Mouse (Mus musculus) cerebellum, adult 11 months (tissue): Measurements from ENCODE around the gene Ttll3.

ENCODE experiments used
- DNase-seq: peaks from one replicate; pipeline ENCODE4 v3.0.0; 2022

Gene Ttll3

DNA sequence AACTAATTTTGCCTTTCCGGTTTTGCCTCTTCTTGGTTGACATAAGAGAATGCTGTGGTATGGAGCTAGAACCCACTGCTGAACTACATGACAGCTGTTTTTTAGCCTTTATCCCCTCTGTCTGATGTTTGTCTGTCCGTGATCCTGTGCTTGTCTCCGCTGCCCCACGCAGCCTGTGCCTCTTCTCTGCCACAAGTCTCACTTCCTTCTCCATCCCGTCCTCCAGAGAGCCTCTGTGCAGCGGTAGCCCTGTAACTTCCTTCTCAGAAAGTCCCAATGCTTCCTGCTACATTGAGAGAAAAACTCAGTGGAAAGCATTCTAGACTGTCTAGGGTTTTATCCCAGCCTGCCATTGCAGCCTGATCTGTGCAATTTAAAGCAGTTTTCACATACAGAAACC, 9.8 kb upstream of the Ttll3 start:
- no peak for DNase-seq

DNA sequence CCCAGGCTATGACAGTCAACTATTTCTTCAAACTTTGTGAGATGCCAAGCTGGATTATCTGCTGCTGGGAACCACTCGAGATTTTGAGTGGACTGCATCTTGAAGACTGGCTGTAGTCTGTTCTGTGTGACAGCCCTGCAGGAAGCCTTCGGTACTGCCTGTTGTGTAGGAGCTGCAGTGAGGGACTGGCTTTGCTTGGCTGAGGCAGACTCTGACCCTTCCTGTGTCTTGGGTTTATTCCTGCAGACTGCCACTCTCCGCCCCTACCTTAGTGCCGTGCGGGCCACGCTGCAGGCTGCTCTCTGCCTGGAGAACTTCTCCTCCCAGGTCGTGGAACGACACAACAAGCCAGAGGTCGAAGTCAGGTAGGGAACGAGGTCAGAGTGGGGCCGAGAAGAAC, 8.6 kb upstream of the Ttll3 start:
- no peak for DNase-seq

DNA sequence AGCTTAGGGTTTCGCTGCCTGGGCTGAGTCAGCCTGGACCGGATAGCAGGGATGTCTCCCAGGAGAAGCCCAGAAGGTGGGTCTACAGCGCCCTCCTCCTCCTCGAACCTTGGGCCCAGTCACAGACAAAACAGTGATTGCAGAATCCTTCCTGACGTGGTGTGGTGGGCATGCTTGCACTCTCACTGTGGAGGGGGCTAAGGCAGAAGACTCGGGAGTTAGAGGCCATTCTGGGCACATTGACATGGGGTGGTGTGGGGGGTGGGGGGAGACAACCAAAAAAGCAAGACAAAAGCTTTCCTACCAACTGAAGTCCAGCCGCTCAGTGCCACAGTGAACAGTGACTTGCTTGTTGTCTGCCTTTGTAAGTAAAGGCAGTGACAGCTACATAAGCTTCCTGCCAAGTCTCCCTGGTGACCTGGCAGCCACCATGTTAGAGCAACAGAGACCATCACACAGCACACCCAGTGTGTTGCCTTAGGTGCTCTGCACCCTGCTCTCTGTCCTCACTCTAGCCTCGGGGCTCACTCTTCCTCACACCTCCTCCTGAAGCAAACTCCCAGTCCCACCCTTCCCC, 4.6 kb upstream of the Ttll3 start:
- no peak for DNase-seq

DNA sequence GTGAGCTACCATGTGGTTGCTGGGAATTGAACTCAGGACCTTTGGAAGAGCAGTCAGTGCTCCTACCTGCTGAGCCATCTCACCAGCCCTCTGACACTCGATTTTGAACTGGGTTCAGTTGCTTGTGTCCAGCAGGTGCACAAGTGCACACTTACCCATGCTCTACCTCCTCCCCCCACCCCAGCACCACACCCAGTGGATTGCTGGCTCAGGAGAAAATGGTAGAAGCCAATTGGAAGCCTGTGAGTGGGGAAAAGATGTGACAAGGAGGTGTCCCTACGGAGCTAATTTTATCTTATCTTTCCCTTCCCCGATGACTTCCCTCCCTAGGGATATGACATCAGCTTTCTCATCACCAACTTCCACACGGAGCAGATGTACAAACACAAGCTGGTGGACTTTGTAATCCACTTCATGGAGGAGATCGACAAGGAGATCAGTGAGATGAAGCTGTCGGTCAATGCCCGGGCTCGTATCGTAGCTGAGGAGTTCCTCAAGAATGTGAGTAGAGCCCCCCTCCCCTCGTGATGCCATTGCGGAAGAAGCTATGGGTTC, 3.8 kb upstream of the Ttll3 start:
- DNase-seq, result no peak

DNA sequence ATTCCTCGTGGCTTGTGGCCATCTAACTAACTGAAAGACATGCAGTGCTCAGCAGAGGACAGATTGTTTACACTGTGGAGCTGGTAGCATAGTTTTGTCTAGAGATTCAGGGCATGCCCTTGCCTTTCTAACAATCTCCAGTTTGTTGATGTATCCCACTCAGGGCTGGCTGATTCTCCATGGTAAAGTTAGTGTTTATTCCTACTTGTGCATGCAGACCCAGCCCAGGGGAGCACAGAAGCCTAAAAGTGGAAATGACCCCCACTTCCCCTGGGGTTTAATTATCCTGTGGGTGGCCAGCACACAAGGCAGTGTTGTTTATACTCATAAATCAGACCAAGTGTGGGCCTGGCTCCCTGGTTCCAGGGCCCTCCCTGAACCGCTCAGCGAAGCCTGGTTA, 3.0 kb upstream of the Ttll3 start:
- DNase-seq, result no peak

DNA sequence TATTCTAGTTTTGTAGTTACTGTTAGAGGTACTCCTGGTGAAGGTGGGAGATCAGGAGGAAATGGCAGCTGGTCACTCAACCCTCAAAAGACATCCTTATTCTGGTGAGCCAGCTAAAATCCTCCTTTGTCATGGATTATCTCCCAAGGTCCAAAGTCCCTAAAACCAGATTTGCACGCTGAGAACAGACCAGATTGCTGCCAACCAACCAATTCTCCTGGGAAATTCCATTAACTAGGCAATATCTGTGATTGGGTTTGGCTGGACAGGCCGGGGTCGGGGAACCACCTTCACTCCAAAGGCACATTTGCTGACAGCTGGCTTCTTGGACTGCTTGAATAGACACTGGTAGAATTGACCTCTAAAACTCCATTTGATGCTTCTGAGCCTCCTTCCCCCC, 1.7 kb downstream of the Ttll3 start:
- no peak for DNase-seq

DNA sequence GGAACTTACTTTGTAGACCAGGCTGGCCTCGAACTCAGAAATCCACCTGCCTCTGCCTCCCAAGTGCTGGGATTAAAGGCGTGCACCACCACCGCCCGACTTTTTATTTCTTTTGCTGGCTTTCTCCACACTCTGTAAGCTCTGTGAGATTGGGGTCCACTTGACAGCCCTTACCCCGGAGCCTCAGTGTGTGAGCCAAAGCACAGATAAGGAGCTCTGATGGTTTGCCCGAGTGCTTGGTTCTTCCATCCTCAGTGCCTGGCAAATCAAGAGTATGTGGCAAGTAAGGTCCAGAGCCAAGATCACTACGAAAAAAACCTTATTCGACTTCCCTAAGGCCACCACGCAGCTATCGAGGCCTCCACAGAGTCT, 2.9 kb downstream of the Ttll3 start:
- DNase-seq, result no peak

DNA sequence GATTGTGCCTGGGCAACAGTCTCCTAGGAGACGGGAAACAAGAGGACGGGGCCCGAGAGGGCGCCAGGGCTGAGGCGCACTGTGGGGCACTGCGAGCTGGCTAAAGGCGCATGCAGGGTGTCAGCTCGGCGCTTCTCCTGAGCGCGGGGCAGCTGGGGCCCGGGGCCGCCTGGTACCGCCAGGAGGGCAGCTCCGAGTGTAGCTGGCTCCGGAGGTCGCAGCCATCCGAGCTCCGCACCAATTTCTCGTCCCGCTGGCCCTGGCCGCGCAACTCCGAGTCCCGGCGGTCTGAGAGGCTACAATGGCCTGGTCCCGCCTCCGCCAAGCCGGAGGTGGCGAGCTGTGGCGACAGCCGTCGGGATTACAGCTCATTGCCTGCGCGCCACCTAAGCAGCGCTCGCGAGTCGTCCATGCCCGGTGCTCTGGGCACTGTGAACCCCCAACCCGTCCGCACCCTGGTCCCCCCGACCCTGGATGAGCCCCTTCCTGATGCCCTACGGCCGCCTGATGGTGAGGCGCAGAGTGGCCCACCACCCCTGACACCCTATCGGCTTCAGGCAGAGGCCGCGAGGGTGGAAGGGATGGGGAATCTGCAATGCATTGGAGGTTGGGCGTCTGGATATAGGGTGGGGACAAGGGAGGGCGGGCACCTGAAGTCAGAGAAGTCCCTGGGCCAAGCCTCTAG, 3.5 kb downstream of the Ttll3 start:
- peak; percentile 41 for DNase-seq

DNA sequence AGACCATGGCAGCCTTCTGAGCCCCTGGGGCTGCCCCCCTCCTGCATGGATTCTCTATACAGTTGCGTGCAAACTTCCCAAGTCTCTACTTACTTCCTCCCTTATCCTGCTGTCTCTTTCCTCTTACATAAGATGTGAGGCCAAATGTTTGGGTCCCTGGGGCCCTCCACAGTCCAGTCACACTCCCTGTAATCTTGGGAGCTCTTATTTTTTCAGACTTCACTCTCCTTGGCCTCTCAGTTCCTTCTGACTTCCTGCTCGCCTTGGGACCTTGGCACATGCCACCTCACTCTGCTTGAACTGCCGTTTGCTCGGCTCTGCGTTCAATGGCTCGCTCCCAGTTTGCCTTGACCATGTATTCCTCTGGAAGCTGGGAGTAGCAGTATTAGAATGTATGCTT, 4.9 kb downstream of the Ttll3 start:
- no peak for DNase-seq

DNA sequence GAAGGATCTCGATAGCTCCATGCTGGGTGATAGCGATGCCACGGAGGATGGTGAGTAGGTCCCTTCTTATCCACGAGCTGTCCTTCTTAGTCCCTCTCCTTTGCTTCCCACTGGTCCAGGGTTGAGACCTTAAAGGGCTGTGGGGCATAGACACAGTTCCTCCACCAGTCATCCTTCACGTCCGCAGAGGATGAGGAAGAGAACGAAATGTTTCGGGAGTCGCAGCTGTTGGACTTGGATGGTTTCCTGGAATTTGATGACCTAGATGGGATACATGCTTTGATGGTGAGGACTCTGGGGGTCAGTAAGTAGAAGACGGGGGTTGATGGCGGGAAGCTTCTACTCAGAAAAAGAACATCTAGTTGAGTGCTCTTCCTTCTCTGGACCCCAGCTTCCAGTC, 5.8 kb downstream of the Ttll3 start:
- DNase-seq, result no peak

DNA sequence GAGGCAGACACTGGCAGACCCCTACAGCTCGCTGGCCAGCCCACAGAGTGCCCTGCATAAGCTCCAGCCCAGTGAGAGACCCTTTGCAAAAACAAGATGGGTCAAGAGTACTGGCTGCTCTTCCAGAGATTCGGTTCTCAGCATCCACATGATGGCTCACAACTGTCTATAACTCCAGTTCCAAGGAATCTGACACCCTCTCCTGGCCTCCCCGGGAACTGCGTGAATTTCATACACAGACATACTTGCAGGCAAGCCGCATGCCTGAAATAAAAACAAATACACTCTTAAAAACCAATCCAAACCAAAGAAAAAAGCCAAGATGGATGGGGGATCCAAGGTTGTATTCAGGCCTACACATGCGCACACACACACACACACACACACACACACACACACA, 6.4 kb downstream of the Ttll3 start:
- DNase-seq, result no peak

DNA sequence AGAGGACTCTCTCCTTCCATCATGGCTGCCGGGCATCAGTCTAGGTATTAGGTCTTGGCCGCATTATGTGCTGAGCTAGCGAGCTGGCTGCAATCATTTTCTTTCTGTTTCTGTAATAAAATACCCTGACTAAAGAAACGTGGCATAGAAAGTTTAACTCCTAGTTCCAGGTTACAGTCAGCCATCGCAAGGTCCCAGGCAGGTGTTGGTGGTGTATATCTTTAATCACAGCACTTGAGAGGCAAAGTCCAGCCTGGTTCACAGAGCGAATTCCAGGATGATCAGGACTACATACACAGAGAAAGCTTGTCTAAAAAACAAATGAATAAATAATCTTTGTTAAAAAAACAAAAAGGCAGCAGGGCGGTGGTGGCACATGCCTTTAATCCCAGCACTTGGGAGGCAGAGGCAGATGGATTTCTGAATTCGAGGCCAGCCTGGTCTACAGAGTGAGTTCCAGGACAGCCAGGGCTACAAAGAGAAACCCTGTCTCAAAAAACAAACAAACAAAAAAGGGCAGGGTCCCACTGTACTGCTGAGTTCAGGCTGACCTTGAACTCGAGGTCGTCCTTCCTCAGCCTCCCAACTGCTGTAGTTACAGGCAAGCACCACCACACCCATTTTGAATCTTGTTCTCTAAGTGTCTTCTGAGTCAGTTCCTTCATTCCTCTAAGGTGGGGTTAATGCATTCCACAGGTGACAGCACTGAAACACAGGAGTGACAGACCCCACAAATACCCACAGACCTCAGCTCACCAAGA, 7.4 kb downstream of the Ttll3 start:
- DNase-seq, result no peak

DNA sequence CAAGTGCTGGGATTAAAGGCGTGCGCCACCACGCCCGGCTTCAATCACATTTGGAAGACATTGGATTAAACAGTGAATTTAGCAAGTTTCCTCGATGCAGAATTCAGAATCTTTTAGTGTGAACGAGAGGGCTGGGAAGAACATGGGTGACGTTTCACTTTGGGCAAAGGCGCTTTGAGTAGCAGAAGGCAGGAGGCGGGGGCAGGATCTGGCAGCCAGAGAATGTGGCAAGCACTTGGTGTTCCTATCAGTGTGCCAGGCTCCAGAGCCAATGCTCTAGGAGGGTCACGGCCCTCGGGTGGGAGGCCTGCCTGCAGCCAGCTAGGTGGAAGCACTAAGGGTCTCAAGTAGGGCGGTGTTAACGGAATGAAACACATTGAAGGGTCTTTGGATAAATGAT, 13.0 kb downstream of the Ttll3 start:
- DNase-seq, result no peak

DNA sequence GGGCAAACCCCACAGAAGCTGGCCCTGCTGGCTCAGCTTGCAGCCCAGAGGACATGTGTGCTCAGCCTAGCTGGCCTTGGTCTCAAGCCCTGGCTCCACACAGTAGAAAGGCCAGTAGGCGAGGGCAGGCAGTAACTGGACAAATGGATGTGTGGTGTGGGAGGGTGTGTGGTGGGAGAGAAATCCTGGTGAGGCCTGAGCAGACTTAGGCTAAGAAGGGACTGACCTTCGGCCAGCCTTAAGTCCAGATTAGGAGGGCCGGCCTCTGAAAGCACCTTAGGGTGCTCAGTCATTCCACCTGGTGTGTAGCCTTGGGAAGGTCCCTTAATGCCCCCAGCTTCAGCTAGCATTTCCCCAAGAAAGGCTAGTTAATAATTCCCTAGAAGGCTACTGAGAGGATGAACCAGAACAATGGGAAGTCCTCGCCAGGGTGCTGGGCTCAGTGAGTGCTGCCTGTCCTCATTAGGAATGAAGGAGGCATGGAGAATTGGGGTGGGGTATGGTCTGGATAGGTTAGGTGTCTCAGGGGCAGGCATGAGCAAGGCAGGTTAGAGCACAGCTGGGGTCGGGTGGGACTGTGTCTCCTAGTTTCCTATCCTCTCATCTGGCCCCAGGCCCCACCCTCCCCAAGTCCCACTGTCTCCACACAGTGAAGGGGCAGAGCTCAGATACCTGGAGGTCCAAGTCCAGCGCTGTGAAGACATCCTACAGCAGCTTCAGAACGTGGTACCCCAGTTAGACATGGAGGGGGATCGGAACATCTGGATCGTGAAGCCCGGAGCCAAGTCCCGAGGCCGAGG, 15.8 kb downstream of the Ttll3 start:
- DNase-seq, result no peak

DNA sequence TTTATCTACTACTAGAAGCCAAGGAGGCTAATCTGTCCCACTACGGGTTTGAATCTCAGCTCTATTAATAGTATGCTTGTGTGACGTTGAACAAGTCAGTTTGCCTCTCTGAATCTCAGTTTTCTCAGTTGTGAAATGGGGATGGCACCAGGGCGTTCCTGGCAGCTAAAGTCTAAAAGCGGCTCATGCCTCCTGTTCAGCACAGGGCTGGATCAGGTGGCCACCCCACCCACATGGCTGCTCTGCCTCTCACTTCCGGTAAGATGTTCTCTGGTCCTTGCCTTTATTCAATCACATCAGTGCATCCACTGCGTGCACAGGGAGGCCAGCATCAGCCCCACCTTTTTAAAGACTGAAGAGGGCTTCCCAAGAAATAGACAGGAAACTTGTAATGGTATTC, 16.4 kb downstream of the Ttll3 start:
- no peak for DNase-seq

DNA sequence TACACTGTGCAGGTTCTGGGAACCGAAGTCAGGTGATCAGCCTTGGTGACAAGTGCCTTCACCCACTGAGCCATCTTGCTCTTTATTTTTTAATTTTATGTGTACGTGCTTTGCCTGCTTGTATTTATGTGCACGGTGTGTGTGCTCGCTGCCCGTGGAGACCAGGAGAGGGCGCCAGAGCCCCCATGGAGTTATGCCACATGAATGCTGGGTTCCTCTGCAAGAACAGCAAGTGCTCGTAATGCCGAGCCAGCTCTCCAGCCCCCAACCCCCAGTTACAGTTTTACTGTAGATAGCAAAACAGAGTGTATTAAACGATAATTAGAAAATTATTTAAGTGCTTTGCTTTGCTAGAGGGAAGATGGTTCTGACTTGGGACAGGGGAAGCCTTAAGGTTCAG, 17.6 kb downstream of the Ttll3 start:
- no peak for DNase-seq

DNA sequence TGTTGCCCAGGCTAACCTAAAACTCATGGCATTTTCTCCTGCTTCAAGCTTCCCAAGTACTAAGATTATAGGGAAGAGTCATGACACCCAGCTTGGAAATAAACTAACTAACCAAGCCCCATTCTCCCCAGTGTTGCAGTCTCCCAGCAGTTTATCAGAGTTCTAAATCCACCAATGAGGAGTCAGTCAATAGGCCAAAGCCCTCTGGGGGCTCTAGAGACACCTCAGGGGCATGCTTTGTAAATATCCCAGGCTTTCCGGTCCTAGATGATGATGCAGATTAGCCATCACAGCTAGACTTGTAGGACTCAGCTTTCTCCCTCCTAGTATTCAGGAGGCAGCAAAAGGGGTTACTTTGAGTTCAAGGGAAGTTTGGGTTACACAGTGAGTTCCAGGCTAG, 20.9 kb downstream of the Ttll3 start:
- DNase-seq, result no peak

DNA sequence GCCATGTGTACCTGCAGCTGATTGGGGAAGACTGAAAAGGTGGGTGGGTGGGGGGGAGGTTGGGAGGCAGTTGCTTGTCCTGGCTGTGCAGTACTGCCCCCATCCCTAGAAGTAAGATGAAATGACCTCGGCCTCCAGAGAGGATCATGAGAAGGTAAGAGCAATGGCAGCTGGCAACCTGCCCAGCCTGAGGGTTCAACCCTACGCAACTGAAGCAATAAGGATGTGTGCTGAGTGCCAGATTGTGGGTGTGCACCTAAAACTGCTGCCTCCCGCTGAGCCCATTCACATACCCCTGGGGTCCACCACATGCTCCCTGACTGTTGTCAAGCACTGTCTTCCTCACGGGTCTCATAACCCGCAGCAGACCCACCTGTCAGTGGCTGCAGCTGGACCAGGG, 27.4 kb downstream of the Ttll3 start:
- no peak for DNase-seq

DNA sequence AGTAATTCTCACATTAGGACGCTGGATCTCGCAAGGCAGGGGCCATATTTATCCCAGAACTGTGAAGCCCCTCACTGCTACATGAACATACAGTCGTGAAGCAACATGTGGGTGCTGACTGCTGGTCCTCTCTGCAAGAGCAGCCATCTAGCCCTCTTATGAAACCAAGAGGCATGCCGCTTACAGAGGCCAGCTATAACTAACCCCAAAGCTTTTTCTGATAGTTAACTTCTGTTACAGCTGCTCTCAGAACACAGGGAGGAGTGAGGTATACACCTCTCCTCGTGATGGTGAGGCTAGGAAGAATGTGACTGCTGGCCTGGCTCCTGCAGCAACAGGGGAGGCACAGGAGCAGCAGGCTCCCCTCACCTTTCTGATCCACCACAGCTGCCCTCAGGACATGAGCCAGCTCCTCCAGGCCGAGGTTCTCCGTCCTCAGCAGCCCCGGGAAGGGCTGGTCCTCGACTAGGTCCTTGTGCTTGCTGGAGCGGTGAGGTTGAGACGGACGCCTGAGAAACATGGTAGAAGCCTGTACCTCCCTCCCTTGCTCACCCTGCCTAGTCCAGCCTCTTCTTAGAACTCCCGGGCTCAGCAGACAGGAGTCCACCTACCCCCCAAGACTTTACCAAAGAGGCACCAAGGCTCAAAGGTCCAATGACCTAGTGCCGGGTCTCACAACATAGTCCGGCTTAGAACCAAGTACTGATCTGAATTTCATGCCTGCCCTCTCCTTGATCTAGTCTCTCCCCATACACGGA, 29.6 kb downstream of the Ttll3 start:
- no peak for DNase-seq

DNA sequence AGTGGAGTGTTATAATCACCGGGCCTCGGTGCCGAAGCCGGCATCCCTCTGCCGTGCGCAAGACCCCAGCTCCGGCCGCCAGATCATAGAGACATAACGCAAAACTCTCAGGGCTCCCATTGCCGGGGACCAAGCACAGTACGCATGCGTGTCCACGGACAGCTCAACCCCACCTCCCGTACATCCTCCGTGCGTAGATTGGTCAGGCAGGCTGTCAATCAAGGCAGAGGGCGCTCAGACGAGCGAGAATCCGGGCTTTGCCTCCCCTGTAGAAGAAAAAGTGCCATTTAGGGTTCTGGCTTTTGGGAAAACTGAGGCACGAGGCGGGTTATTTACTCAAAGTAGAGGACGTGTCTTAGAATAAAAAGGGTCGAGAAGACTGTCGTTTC, 30.1 kb downstream of the Ttll3 start, which contains the start of gene Rpusd3:
Gene Rpusd3 (minus strand): TSS at position 142 of the 389 bp plus-strand sequence.
- DNase-seq, result peak; percentile 98

DNA sequence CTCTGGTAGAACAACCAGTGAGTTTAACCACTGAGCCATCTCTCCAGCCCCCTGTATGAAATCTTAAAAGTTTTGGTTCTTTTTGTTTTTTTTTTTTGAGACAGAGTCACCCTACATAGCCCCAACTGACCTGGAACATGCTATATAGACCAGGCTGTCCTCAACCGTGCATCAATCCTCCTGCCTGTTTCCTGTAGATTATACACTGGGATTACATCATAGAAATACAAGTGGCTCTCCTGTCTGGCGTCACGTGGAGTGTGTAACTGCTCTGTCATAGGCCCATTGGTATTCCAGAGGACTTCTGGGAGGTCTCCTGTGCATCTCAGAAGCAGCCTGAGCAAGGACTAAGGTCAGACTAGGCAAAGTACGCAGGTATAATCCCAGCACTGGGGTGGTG, 33.9 kb downstream of the Ttll3 start:
- no peak for DNase-seq

DNA sequence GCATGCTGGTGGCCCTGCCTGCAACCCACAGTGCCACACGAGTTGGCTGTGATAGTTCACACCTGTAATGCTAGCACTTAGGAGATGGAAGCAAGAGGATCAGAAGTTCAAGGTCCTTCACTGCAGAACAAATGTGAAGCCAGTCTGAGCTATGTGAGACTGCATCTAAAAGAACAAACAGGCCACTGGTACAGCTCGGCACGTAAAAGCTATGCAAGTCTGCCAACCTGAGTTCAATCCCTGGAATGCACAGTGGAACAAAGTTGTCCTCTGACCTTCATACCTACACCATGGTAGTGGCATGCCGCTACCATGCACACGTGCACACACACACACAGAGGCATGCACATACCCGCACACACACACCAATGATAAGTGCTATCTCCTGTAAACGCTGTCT, 35.1 kb downstream of the Ttll3 start:
- no peak for DNase-seq

DNA sequence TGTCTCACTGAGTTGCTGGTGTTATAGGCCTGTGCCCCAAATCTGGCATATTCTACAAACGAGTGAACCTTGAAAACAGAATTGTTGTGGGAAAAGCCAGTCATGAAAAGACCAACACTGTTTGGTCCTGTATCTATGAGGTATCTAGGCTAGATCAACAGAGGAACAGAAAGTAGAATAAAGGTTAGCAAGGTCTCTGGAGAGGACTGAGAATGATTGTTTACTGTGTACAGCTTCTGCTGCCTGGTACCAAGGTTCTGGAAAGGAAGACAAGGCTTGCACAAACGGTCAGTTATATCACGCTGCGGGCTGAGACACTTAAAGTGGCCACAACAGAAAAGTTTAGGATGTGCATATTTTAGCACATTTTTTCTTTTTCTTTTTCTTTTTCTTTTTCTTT, 37.6 kb downstream of the Ttll3 start:
- no peak for DNase-seq
